Mouse (Mus musculus): ENCODE results near the gene Armc5.

DNA sequence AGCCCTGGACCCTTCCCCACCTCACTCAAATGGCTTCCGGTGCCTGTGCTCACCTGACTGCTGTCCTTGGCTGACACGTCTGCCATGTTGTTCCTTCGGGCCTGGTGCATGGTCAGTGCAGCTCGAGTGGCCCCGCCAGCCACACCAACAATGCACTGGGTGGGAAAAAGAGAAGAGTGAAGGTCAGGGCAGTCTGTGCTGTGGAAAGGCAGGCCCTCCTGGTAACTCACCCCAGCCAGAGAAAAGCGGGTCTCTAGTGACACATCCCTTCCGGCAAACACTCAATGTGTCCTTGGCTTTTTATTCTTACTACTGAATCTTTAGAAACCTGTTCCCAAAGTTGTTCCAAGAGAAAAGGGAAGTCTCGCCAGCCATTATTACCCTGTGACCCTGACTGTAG lies 47.9 kb downstream of the Armc5 start:
- TF ChIP-seq POLR2A (IDR thresholded peaks at IDR 0.05; ENCODE audit: low read depth, low read length) = no peak
- TF ChIP-seq CTCF (IDR thresholded peaks at IDR 0.05; ENCODE audit: borderline replicate concordance, insufficient read depth, low read length) = no peak
